Mouse (Mus musculus) cerebral cortex, adult 2 months (tissue): Measurements from ENCODE around the gene Mfn2.

ENCODE experiments used
- WGBS: fragments of 180-500 bp; shearing (Covaris S2); methylation state at CpG from one replicate; pipeline ENCODE4 v1.1.7; 2018; 5-methylcytosine and 5-hydroxymethylcytosine counted together

The Mfn2 gene

GRCm38 (mm10) chr4:147868450-147869031 lies 36.0 kb downstream of the Mfn2 start, which contains the start of the genes Miip and Fv1:
Gene Miip (minus strand): TSS chr4:147868816.
Gene Fv1 (plus strand): TSS chr4:147868979.
- under 1% methylated on average over 30 of the region's 30 CpGs for WGBS

- 5% methylated on average over 22 of the region's 22 CpGs for WGBS
Measured at GRCm38 (mm10) chr4:147867563-147868449, 36.7 kb downstream of the Mfn2 start.

DNA sequence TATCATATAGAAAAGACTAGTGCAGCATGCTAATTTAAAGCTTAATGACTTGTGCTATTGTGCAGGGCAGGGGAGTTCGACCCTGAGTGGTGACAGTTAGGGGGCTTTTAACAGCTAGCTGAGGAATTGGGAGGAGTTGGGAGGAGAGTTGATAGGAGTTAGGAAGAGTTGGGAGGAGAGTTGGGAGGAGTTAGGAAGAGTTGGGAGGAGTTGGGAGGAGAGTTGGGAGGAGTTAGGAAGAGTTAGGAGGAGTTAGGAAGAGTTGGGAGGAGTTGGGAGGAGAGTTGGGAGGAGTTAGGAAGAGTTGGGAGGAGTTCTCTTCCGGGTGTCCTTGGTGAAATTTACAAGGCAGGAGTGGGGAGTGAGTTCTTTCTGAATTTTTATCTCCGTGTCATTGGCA lies 37.7 kb downstream of the Mfn2 start:
- WGBS: 46% methylated on average over 3 of the region's 3 CpGs

DNA sequence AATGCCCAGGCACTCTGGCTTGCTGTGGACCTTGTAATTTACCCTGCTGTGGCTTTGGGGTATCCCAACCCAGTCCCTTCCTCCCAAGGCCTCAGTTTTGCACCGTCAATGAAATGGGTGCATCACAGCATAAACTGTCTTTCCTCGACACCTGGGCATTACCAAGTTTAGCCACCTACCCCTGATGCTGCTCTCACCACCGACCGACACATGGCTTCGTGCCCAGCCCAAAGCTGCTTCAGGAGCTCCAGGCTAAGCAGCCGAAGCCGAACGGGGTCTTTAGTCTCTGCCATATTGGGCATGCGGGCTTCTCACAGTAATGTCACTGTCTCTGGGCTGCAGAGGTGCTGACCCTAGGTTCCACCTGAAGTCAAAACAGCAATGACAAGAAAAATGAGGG lies 38.4 kb downstream of the Mfn2 start:
- whole genome bisulfite sequencing: 93% methylated on average over 9 of the region's 9 CpGs

DNA sequence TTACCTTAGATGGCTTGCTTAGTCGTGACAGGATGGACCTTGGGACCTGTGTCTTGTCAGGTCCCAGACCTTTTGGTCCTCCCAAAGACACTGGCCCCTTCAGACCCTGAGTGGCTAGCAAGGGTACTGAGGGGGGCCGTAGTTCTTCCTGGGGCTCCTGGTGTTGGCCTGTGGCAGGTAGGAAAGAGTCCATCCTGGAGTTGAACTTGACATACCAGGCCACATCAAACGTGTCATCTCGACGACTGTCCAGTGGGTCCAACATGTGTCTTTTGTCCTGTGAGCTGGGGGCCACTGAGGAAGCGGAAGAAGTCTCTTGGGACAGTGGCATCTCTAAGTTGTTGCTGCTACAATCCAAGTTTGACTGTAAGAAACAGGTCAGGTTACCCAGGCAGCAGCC lies 38.9 kb downstream of the Mfn2 start:
- WGBS: 92% methylated on average over 6 of the region's 6 CpGs

DNA sequence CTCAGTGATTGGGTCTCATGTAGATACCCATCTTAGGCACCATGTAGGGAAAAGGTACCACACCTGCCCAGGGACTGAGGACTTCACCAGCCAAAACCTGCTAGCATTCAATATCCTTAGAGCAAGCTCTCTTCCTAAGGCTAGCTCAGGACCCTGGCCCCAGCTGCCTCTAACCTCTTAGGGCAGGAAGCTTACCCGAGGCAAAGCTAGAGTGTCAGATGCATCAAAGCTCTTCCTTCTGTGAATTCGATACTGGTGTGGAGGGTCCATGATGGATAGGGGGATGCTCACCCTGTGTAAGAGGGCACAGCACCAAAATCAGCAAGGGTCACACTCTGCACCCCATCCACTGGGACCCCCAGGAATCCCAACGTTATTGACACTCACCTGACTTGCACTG lies 42.5 kb downstream of the Mfn2 start:
- 94% methylated on average over 3 of the region's 3 CpGs for WGBS

DNA sequence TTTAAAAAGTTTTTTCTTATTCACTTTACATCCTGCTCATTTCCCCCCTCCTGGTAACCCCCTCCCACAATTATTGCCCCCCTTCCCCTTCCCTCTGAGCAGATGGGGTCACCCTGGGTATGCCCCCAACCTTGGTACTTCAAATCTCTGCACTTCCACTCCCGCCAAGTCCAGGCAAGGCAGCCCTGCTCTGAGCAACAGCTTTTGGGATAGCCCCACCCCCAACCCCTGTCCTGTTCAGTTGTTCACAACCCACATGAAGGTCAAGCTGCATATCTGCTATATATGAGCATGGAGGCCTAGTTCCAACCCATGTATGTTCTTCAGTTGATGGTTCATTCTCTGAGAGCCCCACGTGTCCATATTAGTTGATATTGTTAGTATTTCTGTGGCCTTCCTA lies 53.7 kb downstream of the Mfn2 start:
- 85% methylated on average over 2 of the region's 2 CpGs for WGBS

GRCm38 (mm10) chr4:147848584-147848991 lies 55.9 kb downstream of the Mfn2 start:
- WGBS: 2% methylated on average over 4 of the region's 4 CpGs

GRCm38 (mm10) chr4:147847614-147848583 lies 56.6 kb downstream of the Mfn2 start, which contains the start of gene Zfp933:
Gene Zfp933 (minus strand): TSS chr4:147848366.
- WGBS: under 1% methylated on average over 23 of the region's 23 CpGs

- 98% methylated on average over 3 of the region's 3 CpGs for WGBS
Measured at GRCm38 (mm10) chr4:147842871-147843270, 61.6 kb downstream of the Mfn2 start.

- WGBS: 98% methylated on average over 22 of the region's 26 CpGs
Measured at GRCm38 (mm10) chr4:147839282-147839681, 65.2 kb downstream of the Mfn2 start.

DNA sequence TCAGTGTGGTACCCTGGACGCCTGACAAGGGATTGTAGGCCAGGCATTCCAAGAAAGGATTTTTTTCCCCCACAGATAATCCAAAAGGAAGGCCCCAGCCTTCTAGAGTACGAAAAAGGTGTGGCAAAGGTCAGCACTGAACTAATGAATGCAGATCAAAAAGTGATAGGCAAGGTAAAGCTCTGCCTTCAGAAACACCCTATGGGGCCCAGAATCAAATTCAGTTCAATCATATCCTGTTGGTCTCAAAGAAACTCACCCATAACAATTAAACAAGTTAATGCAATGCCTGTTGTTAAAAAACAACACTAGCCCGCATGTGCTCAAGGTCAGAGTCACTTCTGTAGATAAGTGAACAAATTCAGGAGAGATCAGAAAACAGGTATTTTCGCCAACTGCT lies 80.1 kb downstream of the Mfn2 start:
- 96% methylated on average over 4 of the region's 4 CpGs for WGBS
